ENCODE assay signal across 14 mouse cellular contexts in the genomic region with DNA sequence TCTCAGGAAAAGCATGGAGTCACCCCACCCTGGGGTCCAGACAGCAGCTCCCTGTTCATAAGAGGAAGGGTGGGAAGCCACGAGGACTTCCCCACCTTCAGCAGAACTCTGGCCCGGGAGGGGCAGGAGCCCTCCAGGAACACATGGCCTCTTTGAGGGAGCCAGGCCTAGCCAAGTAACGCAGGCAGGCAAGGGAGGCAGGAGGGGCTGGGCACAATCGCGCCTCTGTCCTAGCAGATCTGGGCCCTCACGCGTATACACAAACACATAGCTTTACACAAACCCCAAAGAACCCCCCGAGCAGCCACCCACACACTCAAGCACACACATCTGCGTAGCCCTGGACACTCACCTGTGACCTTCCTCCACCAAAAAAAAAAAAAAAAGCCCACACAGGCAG. TPM values are rescaled to one million over a fixed set of nuclear protein-coding genes. Genes with fewer than 3 reads are reported as not detected.
DNase-seq lines count a peak whose midpoint lies in the region; ATAC-seq lines count a peak whose summit lies in the region.
"Had no signal": no experiment of that assay in that cellular context is flagged by ENCODE, and none has a peak within 500 bp of the region (broad histone marks: within the 10 kb centered on the region; RNA-seq: fewer than 3 reads in every experiment).

No protein-coding gene starts in this region.

- H3K27me3 ChIP-seq in heart, embryonic 14.5 days (ENCODE audit: control insufficient read depth, insufficient read depth, low read length) = no peaks in the 10 kb centered on the region
- no peaks in the 10 kb centered on the region for H3K27me3 ChIP-seq in hindbrain, embryonic 15.5 days
- H3K27me3 ChIP-seq: liver, embryonic 13.5 days had no signal

- H3K4me1 ChIP-seq in heart, embryonic 14.5 days (ENCODE audit: control insufficient read depth in 2 of 2, insufficient read depth in 2 of 2, low read length in 2 of 2) = peaks cover 15 to 25% of the 10 kb centered on the region in 2 experiments; a peak in 3 of 4 replicates
- peaks cover 21% of the 10 kb centered on the region for H3K4me1 ChIP-seq in hindbrain, embryonic 15.5 days (replicated peaks)
- H3K4me1 ChIP-seq: liver, embryonic 13.5 days had no signal

- peaks cover 55% of the 10 kb centered on the region for H3K36me3 ChIP-seq in heart, embryonic 14.5 days (ENCODE audit: control insufficient read depth, insufficient read depth, low read length)
- H3K36me3 ChIP-seq in hindbrain, embryonic 15.5 days = no peaks in the 10 kb centered on the region
- H3K36me3 ChIP-seq: liver, embryonic 13.5 days had no signal

- DNase-seq in heart, postnatal 4 days = no peak
- DNase-seq in right cerebral cortex, adult 18-20 months = peak; percentile 45
- DNase-seq in right cerebral cortex, adult 2 months (ENCODE audit: low spot score in 2 of 2) = no peak
- DNase-seq in urinary bladder, postnatal 14 days (ENCODE audit: low spot score) = no peak
- DNase-seq: cerebellum, adult 11 months; liver, embryonic 13.5 days; thymus, postnatal 25 days had no signal

- H3K4me2 ChIP-seq in heart, embryonic 14.5 days (ENCODE audit: low read length) = no peak overlapping the region
- no peak overlapping the region for H3K4me2 ChIP-seq in hindbrain, embryonic 15.5 days
- H3K4me2 ChIP-seq: liver, embryonic 13.5 days had no signal

- peak overlapping the region in 1 of 2 experiments; percentile 26; a peak in 2 of 4 replicates for H3K27ac ChIP-seq in heart, embryonic 14.5 days (replicated peaks in 1 of 2; ENCODE audit: control insufficient read depth in 1 of 2, insufficient read depth in 1 of 2, low read depth in 2 of 2, low read length in 2 of 2)
- H3K27ac ChIP-seq in hindbrain, embryonic 15.5 days (replicated peaks) = peak overlapping the region; percentile 20
- H3K27ac ChIP-seq: liver, embryonic 13.5 days had no signal

- H3K9ac ChIP-seq in heart, embryonic 14.5 days (ENCODE audit: low read length) = peak overlapping the region; percentile 21; the same call in 1 of the 2 replicates
- H3K9ac ChIP-seq in hindbrain, embryonic 15.5 days = no peak overlapping the region
- H3K9ac ChIP-seq: liver, embryonic 13.5 days had no signal

- WGBS in heart, embryonic 14.5 days = 68% methylated on average over 9 of the region's 9 CpGs
- 69% methylated on average over 9 of the region's 9 CpGs for WGBS in hindbrain, embryonic 15.5 days

- no peaks in the 10 kb centered on the region for H3K9me3 ChIP-seq in heart, embryonic 14.5 days (ENCODE audit: control insufficient read depth, low read length)
- no peaks in the 10 kb centered on the region for H3K9me3 ChIP-seq in hindbrain, embryonic 15.5 days
- H3K9me3 ChIP-seq: liver, embryonic 13.5 days had no signal

- ATAC-seq in heart, embryonic 14.5 days (ENCODE audit: insufficient number of reproducible peaks, insufficient read depth, low FRiP score, low read depth) = no peak
- ATAC-seq in hindbrain, embryonic 15.5 days (ENCODE audit: low FRiP score, low read depth) = no peak
- no peak for ATAC-seq in inflammation-experienced regulatory T-cells, adult 6 months

- no peak overlapping the region for H3K4me3 ChIP-seq in heart, embryonic 14.5 days (ENCODE audit: control insufficient read depth in 1 of 2, insufficient read depth in 1 of 2, low read depth in 1 of 2, low read length in 2 of 2)
- H3K4me3 ChIP-seq in hindbrain, embryonic 15.5 days = no peak overlapping the region
- H3K4me3 ChIP-seq: erythroblast, embryonic 14.5 days; liver, embryonic 13.5 days had no signal

RNA-seq across cellular contexts. Expression of a gene that starts 16.0 kb away (rescaled TPM):
- polyA plus RNA-seq in heart, embryonic 14.5 days (2014; fragmentation: Nextera tagmentation; extraction: Ambion mirVana) = 23.0 and 24.3 TPM in 2 replicates
- total RNA-seq in heart, postnatal 4 days (2021) = 10 to 100 TPM; 55.6 to 56.6 TPM
- polyA plus RNA-seq in hindbrain, embryonic 15.5 days (2015; fragmentation: Nextera tagmentation; extraction: Ambion mirVana) = 8.1 and 8.6 TPM in 2 replicates
- not detected for polyA plus RNA-seq in inflammation-experienced regulatory T-cells, adult 6 months (2017; shearing (Covaris generic))
- total RNA-seq: hematopoietic stem cell, adult 5-6 weeks; megakaryocyte-erythroid progenitor cell, adult 5-6 weeks had no signal
- polyA plus RNA-seq: erythroblast, embryonic 14.5 days had no signal

RNA-seq across cellular contexts. Expression of a gene that starts 16.3 kb away (rescaled TPM):
- polyA plus RNA-seq in heart, embryonic 14.5 days (2014; fragmentation: Nextera tagmentation; extraction: Ambion mirVana) = 0.50 and 0.72 TPM in 2 replicates
- under 1 TPM in 1 of 2 experiments, not detected in 1; 0.43 TPM for total RNA-seq in heart, postnatal 4 days (2021)
- polyA plus RNA-seq in hindbrain, embryonic 15.5 days (2015; fragmentation: Nextera tagmentation; extraction: Ambion mirVana) = 0.12 TPM in 1 of 2 replicates, not detected in the other
- polyA plus RNA-seq in inflammation-experienced regulatory T-cells, adult 6 months (2017; shearing (Covaris generic)) = not detected
- total RNA-seq: hematopoietic stem cell, adult 5-6 weeks; layer of hippocampus, adult 8-10 months; megakaryocyte-erythroid progenitor cell, adult 5-6 weeks had no signal
- polyA plus RNA-seq: erythroblast, embryonic 14.5 days; liver, embryonic 13.5 days had no signal

RNA-seq across cellular contexts. Expression of a gene that starts 47.4 kb away (rescaled TPM):
- polyA plus RNA-seq in heart, embryonic 14.5 days (2014; fragmentation: Nextera tagmentation; extraction: Ambion mirVana) = 5.5 and 5.9 TPM in 2 replicates
- total RNA-seq in heart, postnatal 4 days (2021) = 10 to 100 TPM; 11.7 to 13.9 TPM
- 2.8 and 3.1 TPM in 2 replicates for polyA plus RNA-seq in hindbrain, embryonic 15.5 days (2015; fragmentation: Nextera tagmentation; extraction: Ambion mirVana)
- polyA plus RNA-seq in inflammation-experienced regulatory T-cells, adult 6 months (2017; shearing (Covaris generic)) = 1 to 10 TPM; 4.2 to 7.6 (median 5.8) TPM
- polyA plus RNA-seq: erythroblast, embryonic 14.5 days had no signal

RNA-seq across cellular contexts. Expression of a gene that starts 56.5 kb away (rescaled TPM):
- polyA plus RNA-seq in heart, embryonic 14.5 days (2014; fragmentation: Nextera tagmentation; extraction: Ambion mirVana) = 60.0 and 70.5 TPM in 2 replicates
- total RNA-seq in heart, postnatal 4 days (2021) = 10 to 100 TPM; 53.5 to 54.4 TPM
- 70.5 and 70.7 TPM in 2 replicates for polyA plus RNA-seq in hindbrain, embryonic 15.5 days (2015; fragmentation: Nextera tagmentation; extraction: Ambion mirVana)
- 10 to 100 TPM; 46.7 to 50.9 (median 48.0) TPM for polyA plus RNA-seq in inflammation-experienced regulatory T-cells, adult 6 months (2017; shearing (Covaris generic))
